Mouse (Mus musculus) lung, adult 2 months (tissue): ENCODE measurements around the gene Isca2. TPM values are rescaled to one million over a fixed set of nuclear protein-coding genes. Genes with fewer than 3 reads are reported as not detected.

ENCODE experiments used
- DNase-seq: peaks from one replicate; pipeline ENCODE4 v3.0.0; 2022
- H3K4me1 ChIP-seq: fragments of 200-500 bp; 2 replicates; pipeline ENCODE4 v1.6.1; 2011; ENCODE audit warnings: low read length; ENCODE audit not compliant: control insufficient read depth, insufficient read depth
- H3K4me3 ChIP-seq: fragments of 200-500 bp; replicated peaks from 2 replicates; pipeline ENCODE3; 2011; ENCODE audit warnings: low read depth, mild to moderate bottlenecking, control low read depth, low read length; ENCODE audit errors: extremely low read depth
- CTCF ChIP-seq: fragments of 200-500 bp; IDR thresholded peaks from 2 replicates; pipeline ENCODE4 v1.5.1; 2011; ENCODE audit warnings: mild to moderate bottlenecking, low read length, control low read depth; ENCODE audit not compliant: insufficient read depth
- POLR2A ChIP-seq: fragments of 200-500 bp; IDR thresholded peaks from 2 replicates; pipeline ENCODE4 v1.6.1; 2011; ENCODE audit warnings: low read depth, mild to moderate bottlenecking, control low read depth, low read length, borderline replicate concordance; ENCODE audit errors: extremely low read depth
- WGBS: fragments of 180-500 bp; shearing (Covaris S2); methylation state at CpG from one replicate; pipeline ENCODE4 v1.1.7; 2018; 5-methylcytosine and 5-hydroxymethylcytosine counted together
- polyA plus RNA-seq: library from polyadenylated mRNA; depleted of rRNA; stranded (reverse); fragments of >200 nt; gene quantifications from 2 replicates; pipeline ENCODE4 v1.2.3, GENCODE M21; 2012; rRNA removed

Isca2 gene
- polyA plus RNA-seq, result 28.0 and 34.2 TPM in 2 replicates

DNA sequence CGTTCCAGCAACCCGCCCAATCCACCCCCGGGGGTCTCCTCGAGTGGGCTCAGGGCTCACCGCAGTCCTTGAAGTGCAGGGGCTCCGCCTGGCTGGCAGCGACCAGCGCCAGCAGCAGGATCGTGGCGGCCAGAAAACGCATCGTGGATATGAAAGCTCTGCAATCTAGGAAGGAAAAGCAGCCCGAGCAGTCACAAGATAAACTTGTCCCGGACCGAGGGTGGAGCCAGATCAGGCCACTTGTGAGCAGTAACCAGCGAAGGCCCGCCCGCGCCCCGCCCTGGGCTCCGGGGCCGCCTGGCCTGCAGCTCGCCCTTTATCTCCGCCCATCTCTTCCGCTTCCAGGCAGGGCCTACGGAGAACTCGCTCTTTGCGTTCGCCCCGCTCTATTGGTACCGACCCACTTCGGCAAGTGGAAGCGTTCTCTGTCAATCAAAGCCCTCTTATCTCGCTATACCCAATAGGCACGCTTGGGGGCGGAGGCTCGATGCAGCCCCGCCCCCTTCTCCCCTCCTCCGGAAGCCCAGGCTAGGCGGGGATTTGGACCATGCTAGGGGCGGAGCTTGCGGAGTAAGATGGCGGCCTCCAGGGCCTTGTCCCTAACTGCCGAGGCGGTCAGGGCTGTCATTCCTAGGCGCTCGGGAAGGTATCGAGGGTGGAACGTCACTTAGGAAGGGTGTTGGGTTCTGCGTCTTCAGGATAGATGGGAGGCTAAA lies at the start of gene Isca2, which contains the start of gene Npc2:
TSS of gene Isca2 (plus strand) at position 526 of the 716 bp plus-strand sequence.
TSS of gene Npc2 (minus strand) at position 427 of the 716 bp plus-strand sequence.
- WGBS, result under 1% methylated on average over 50 of the region's 50 CpGs

DNA sequence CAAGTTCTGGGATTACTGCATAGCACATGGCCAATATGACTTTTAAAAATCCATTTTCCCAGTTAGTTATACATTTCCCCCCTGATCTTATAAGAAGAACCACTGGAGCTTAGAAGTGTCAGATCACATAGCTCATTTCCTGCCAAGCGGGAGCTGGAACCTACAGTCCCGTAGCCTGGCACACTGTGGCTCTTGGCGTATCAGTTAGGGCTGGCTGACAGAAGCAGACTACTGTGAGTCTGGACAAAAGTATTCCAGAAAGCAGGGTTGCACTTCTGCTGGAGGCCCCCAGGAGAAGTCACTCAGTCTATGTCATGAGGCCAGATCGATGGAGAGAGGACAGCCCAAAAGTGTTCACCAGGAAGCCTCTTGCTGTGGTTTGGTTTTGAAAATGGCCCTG lies 46.7 kb upstream of the Isca2 start:
- TF ChIP-seq CTCF (no peak), POLR2A (no peak)
- no peak for DNase-seq
- Histone ChIP-seq H3K4me3 (no peak overlapping the region), H3K4me1 (no peaks in the 10 kb centered on the region)
- WGBS, result 68% methylated on average over 4 of the region's 4 CpGs

More for the DNA sequence above, at the start of gene Isca2, which contains the start of gene Npc2:
- H3K4me3 ChIP-seq, result peak within 1 kb of the TSS; percentile 92
- TF ChIP-seq CTCF (no peak), POLR2A (peak; percentile 94)
- DNase-seq, result peak; percentile 93
- peaks cover 9% of the 10 kb centered on the region for H3K4me1 ChIP-seq

DNA sequence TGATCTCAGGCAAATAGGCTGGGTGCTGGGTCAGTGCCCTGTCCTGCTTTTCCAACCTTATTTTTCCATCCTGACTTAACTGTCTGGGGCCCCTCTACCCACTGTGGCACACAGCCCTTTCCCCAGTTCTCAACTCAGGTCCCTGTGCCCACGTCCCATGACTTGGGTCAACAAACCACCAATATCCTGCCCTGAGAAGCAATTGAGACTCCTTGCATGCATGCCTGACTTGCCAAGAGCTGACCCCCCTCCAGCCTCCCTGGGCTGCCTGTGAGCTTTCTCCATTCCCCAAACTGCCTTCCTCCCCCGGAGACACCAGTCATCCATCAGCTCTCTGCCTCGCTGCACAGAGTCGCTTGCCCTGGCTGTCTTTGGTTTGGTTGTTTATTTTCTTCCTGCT lies 46.1 kb upstream of the Isca2 start:
- H3K4me3 ChIP-seq, result no peak overlapping the region
- TF ChIP-seq CTCF, result no peak
- TF ChIP-seq POLR2A, result no peak
- WGBS, result 30% methylated on average over 4 of the region's 4 CpGs
- no peaks in the 10 kb centered on the region for H3K4me1 ChIP-seq
- DNase-seq, result no peak

DNA sequence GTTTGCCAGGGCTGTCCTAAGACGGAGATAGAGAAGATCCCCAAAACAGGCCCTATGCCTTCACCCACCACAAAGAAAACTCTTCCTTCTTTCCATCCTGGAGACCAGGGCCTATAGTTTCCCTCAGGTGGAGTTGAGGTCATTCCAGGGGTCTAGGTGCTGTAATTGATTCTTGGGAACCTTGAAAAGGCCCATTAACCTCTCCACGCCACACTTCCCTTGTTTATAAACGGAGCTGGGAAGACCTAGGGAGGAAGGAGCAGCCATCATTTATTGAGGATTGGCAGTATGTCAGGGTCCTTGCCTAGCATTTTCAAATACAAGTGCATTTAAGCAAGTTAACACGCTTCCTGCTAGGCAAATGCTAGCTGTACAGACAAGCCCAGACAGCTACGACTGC lies 45.6 kb upstream of the Isca2 start:
- no peak for DNase-seq
- WGBS, result 42% methylated on average over 5 of the region's 5 CpGs
- Histone ChIP-seq H3K4me1 (no peaks in the 10 kb centered on the region), H3K4me3 (no peak overlapping the region)
- no peak for TF ChIP-seq POLR2A
- TF ChIP-seq CTCF, result no peak

DNA sequence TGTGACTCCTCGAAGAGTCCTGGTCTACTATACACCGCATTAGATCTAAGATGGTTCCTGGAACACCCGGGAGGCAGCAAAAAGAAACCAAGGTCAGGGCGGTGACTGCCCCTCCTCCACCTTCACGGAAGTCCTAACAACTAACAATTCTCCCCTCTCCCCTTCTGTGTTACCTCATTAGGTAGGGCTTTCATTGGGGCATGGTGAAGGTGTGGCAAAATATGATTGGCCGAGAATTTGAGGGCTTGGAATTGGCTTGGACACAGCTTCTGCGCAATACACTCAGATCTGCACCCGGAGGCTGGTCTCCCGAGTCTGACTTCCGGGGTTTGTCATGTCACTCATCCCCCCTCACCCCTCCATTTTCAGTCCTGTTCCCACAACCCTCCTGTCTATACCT lies 44.6 kb upstream of the Isca2 start:
- TF ChIP-seq POLR2A, result no peak
- TF ChIP-seq CTCF, result no peak
- H3K4me3 ChIP-seq, result no peak overlapping the region
- no peaks in the 10 kb centered on the region for H3K4me1 ChIP-seq
- DNase-seq, result no peak
- WGBS, result 90% methylated on average over 10 of the region's 10 CpGs

DNA sequence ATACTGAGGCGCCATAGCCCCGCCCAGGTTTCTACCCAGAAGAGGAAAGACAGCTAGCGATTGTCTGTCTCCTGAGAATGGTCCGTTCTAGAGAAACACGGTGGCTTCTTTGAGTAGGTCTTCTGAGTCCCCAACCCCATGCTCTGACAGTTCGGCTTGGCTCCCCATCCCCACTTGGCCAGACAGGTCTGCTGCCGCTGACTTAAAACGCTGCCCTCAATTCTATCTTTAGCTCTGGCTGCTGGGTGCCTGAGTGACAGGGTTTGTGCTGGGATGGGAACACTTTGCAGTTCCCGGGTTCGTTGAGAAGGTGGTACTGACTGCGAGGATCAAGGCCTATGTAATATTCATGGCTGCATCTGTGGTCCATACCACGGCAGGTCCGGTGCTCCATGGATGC lies 39.7 kb upstream of the Isca2 start:
- H3K4me1 ChIP-seq, result no peaks in the 10 kb centered on the region
- 64% methylated on average over 13 of the region's 13 CpGs for WGBS
- TF ChIP-seq POLR2A (no peak), CTCF (no peak)
- H3K4me3 ChIP-seq, result no peak overlapping the region
- no peak for DNase-seq

DNA sequence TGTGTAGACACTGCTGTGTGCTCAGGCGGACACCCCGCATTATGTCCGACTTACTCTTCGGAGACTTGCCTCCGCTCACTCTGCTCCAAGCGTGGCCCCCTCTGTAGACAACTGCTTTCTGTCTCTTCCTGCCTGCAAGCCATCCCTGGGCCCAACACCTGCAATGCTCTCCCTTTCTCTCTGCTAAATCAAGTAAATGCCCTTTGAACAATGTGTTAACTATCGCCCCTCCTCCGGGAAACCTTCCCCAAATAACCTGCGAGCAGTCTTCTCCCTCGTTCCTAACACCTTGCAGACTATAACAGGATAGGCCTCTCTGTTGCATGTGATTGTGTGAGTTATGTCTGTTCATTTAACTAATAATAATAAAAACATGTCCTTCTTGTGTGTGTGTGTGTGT lies 29.6 kb upstream of the Isca2 start:
- Histone ChIP-seq H3K4me1 (no peaks in the 10 kb centered on the region), H3K4me3 (no peak overlapping the region)
- TF ChIP-seq POLR2A (no peak), CTCF (no peak)
- no peak for DNase-seq
- WGBS, result 79% methylated on average over 10 of the region's 10 CpGs

DNA sequence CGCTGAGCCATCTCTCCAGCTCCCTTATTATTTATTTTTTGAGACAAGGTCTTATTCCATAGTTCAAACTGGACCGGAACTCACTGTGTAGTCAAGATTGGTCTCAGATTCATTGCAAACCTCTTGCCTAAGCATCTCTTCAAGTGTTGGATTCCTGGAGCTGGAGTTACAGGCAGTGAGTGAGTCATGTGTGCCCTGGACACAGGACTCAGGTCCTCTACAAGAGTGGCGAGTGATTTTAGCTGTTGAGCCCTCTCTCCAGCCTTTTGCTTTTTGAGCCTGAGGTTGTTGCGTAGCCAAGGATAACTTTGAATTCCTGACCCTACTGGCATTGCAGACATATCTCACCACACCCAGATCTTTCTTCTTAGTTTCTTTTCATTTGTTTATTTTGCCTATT lies 27.4 kb upstream of the Isca2 start:
- Histone ChIP-seq H3K4me1 (no peaks in the 10 kb centered on the region), H3K4me3 (no peak overlapping the region)
- 51% methylated on average over 4 of the region's 4 CpGs for WGBS
- no peak for DNase-seq
- TF ChIP-seq POLR2A (no peak), CTCF (no peak)

DNA sequence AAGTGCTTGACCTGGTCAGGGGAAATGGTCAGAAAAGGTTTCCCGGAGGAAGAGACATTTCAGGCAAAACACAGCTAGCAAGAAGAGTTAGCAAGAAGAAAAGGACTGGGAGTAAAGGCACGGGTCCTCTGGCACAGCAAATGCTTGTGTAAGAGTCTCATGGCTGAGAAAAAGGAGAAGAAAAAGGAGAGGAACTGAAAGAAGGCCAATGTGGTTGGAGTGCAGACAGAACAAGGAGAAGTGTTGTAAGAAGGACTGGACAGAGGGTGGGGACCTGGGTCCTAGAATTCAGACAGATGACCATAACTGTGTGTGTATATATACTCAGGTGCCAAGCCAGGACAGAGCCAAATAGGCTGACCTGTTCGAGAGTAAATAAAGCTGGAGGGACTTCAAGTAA lies 24.9 kb upstream of the Isca2 start:
- no peak for DNase-seq

DNA sequence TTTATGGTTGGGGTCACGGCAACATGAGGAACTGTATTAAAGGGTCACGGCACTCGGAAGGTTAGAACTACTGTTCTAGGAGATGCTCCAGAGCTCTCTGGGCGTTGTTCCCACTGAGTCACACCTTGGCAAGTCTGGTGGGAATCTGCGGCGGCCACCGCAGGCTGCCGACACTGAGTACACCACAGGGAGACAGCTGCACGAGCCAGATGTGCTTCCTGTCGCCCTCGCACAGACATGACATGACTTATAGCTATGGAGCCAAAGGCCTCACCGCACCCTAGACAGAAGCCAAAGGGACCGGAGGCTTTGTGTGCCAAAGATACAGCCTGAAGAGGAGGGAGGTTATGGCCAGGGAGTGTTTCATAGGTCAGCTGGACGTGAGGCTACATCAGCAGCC lies 22.4 kb upstream of the Isca2 start:
- TF ChIP-seq CTCF (no peak), POLR2A (no peak)
- no peaks in the 10 kb centered on the region for H3K4me1 ChIP-seq
- H3K4me3 ChIP-seq, result no peak overlapping the region
- WGBS, result 33% methylated on average over 14 of the region's 14 CpGs
- no peak for DNase-seq

More for the DNA sequence above, 24.9 kb upstream of the Isca2 start:
- Histone ChIP-seq H3K4me1 (no peaks in the 10 kb centered on the region), H3K4me3 (no peak overlapping the region)
- no peak for TF ChIP-seq CTCF
- no peak for TF ChIP-seq POLR2A
- WGBS, result 60% methylated on average over 3 of the region's 3 CpGs
